Mouse (Mus musculus): Measurements from ENCODE around the gene Ahcy.

- TF ChIP-seq CTCF (IDR thresholded peaks at IDR 0.05; ENCODE audit: extremely low read depth, insufficient read depth, low read length) (no peak), POLR2A (IDR thresholded peaks at IDR 0.05; ENCODE audit: extremely low read depth, insufficient read depth, low read length) (no peak)
Observed at GRCm38 (mm10) chr2:155072353-155073145, 1.7 kb downstream of the Ahcy start.

All from cortical plate, adult 2 months (tissue).